Comparison of ENCODE assay signal across 18 mouse cellular contexts in genomic region chr9:114759886-114760285, GRCm38 (mm10). TPM values are rescaled to one million over a fixed set of nuclear protein-coding genes. Genes with fewer than 3 reads are reported as not detected.
A peak's percentile ranks its signal among the peaks of the same experiment; 100 is the strongest.
DNase-seq lines count a peak whose midpoint lies in the region; ATAC-seq and TF ChIP-seq lines count a peak whose summit lies in the region.
"Had no signal": no experiment of that assay in that cellular context is flagged by ENCODE, and none has a peak within 500 bp of the region (broad histone marks: within the 10 kb centered on the region; RNA-seq: fewer than 3 reads in every experiment).

No protein-coding gene starts in this region.

- 83% methylated on average over 4 of the region's 4 CpGs for WGBS in hindbrain, embryonic 11.5 days
- WGBS in hindbrain, embryonic 12.5 days = 65% methylated on average over 4 of the region's 4 CpGs
- 75% methylated on average over 4 of the region's 4 CpGs for WGBS in midbrain, embryonic 14.5 days
- 70% methylated on average over 4 of the region's 4 CpGs for WGBS in midbrain, postnatal 0 days

- H3K27me3 ChIP-seq in hindbrain, embryonic 11.5 days (ENCODE audit: control insufficient read depth, insufficient read depth, low read length) = no peaks in the 10 kb centered on the region
- no peaks in the 10 kb centered on the region for H3K27me3 ChIP-seq in hindbrain, embryonic 12.5 days
- H3K27me3 ChIP-seq in midbrain, embryonic 14.5 days (ENCODE audit: control insufficient read depth, insufficient read depth, low read length) = no peaks in the 10 kb centered on the region
- H3K27me3 ChIP-seq in midbrain, postnatal 0 days (ENCODE audit: insufficient read depth, low read length) = no peaks in the 10 kb centered on the region
- H3K27me3 ChIP-seq in CH12.LX (replicated peaks) = no peaks in the 10 kb centered on the region
- H3K27me3 ChIP-seq: heart, embryonic 13.5 days had no signal

- in situ Hi-C loops in CH12.LX (cut with MboI; ENCODE audit: low pct_ligation_motif_present, low pct_unique_long_range_greater_than_20kb, low sequenced_read_pairs) = loop anchor here (5.0 to 10.0 kb wide), 2 partner anchors 32 to 115 kb away; partner anchors contain the start of gene Cnot10

- H3K36me3 ChIP-seq in hindbrain, embryonic 11.5 days (ENCODE audit: control insufficient read depth, insufficient read depth, low read length) = no peaks in the 10 kb centered on the region
- H3K36me3 ChIP-seq in hindbrain, embryonic 12.5 days = 0 out of 2 replicates have a peak, but pooled peaks cover 4% of the 10 kb centered on the region
- 0 out of 2 replicates have a peak, but pooled peaks cover 3% of the 10 kb centered on the region for H3K36me3 ChIP-seq in midbrain, embryonic 14.5 days (ENCODE audit: control insufficient read depth, insufficient read depth, low read length)
- no peaks in the 10 kb centered on the region for H3K36me3 ChIP-seq in midbrain, postnatal 0 days (ENCODE audit: insufficient read depth, low read length)
- H3K36me3 ChIP-seq in CH12.LX (replicated peaks in 1 of 2; ENCODE audit: control insufficient read depth in 1 of 2, insufficient read depth in 1 of 2, low read length in 1 of 2) = peaks cover 21 to 47% of the 10 kb centered on the region in 2 experiments
- H3K36me3 ChIP-seq: hindbrain, embryonic 15.5 days had no signal

- H3K9ac ChIP-seq in hindbrain, embryonic 11.5 days (ENCODE audit: low read depth, low read length) = no peak overlapping the region
- H3K9ac ChIP-seq in hindbrain, embryonic 12.5 days = no peak overlapping the region
- no peak overlapping the region for H3K9ac ChIP-seq in midbrain, embryonic 14.5 days (replicated peaks; ENCODE audit: low read length)
- H3K9ac ChIP-seq in midbrain, postnatal 0 days (replicated peaks; ENCODE audit: low read length, poor library complexity, severe bottlenecking) = no peak overlapping the region
- H3K9ac ChIP-seq in CH12.LX (ENCODE audit: insufficient read depth, low read depth) = no peak overlapping the region
- H3K9ac ChIP-seq: heart, embryonic 13.5 days; hindbrain, embryonic 15.5 days had no signal

- TF ChIP-seq POLR2A in CH12.LX (IDR thresholded peaks at IDR 0.05; ENCODE audit: low read depth, low read length) = no peak

- H3K4me3 ChIP-seq in hindbrain, embryonic 11.5 days (ENCODE audit: low read depth, low read length) = no peak overlapping the region
- H3K4me3 ChIP-seq in hindbrain, embryonic 12.5 days = no peak overlapping the region
- H3K4me3 ChIP-seq in midbrain, embryonic 14.5 days (replicated peaks; ENCODE audit: low read depth, low read length) = no peak overlapping the region
- no peak overlapping the region for H3K4me3 ChIP-seq in midbrain, postnatal 0 days (ENCODE audit: low read depth, low read length)
- no peak overlapping the region for H3K4me3 ChIP-seq in CH12.LX (replicated peaks in 1 of 3; ENCODE audit: low read depth in 2 of 3, low read length in 2 of 3, poor library complexity in 1 of 3)
- H3K4me3 ChIP-seq: embryonic facial prominence, embryonic 10.5 days; heart, embryonic 13.5 days; hindbrain, embryonic 15.5 days had no signal

- no peak for TF ChIP-seq RAD21 in CH12.LX (IDR thresholded peaks at IDR 0.05; ENCODE audit: low read depth, low read length)

- no peak for DNase-seq in hindbrain, embryonic 11.5 days (ENCODE audit: low spot score)
- no peak for DNase-seq in midbrain, embryonic 14.5 days
- DNase-seq in midbrain, postnatal 0 days (ENCODE audit: low spot score) = no peak
- no peak for DNase-seq in CH12.LX (ENCODE audit: extremely low read depth)
- DNase-seq in Muller cell, postnatal 12 days (ENCODE audit: inconsistent ontology term) = peak; percentile 22
- DNase-seq in testis, postnatal 14 days (ENCODE audit: low spot score) = no peak
- DNase-seq in urinary bladder, postnatal 4 days (ENCODE audit: low spot score in 2 of 2) = no peak
- DNase-seq: adrenal gland, postnatal 10 days; cerebellum, adult 2 months; cerebellum, postnatal 10 days; gastrocnemius, postnatal 36 days; heart, adult 11 months; heart, postnatal 36 days had no signal

- ATAC-seq in hindbrain, embryonic 11.5 days (ENCODE audit: low FRiP score) = 0 out of 2 replicates have a peak, but pooled peaks have one; percentile 27
- no peak; the same call in 1 of the 2 replicates for ATAC-seq in hindbrain, embryonic 12.5 days (ENCODE audit: low FRiP score)
- ATAC-seq in midbrain, embryonic 14.5 days (ENCODE audit: low FRiP score, low TSS enrichment) = no peak
- no peak for ATAC-seq in midbrain, postnatal 0 days (ENCODE audit: low FRiP score)

- no peaks in the 10 kb centered on the region for H3K4me1 ChIP-seq in hindbrain, embryonic 11.5 days (replicated peaks; ENCODE audit: control insufficient read depth, insufficient read depth, low read length)
- no peaks in the 10 kb centered on the region for H3K4me1 ChIP-seq in hindbrain, embryonic 12.5 days
- no peaks in the 10 kb centered on the region for H3K4me1 ChIP-seq in midbrain, embryonic 14.5 days (ENCODE audit: control insufficient read depth, insufficient read depth, low read length)
- no peaks in the 10 kb centered on the region for H3K4me1 ChIP-seq in midbrain, postnatal 0 days (ENCODE audit: insufficient read depth, low read length)
- peaks cover 24 to 61% of the 10 kb centered on the region in 2 experiments for H3K4me1 ChIP-seq in CH12.LX (ENCODE audit: control insufficient read depth in 1 of 2, insufficient read depth in 2 of 2)
- H3K4me1 ChIP-seq: heart, embryonic 13.5 days; hindbrain, embryonic 15.5 days had no signal

- no peak overlapping the region for H3K27ac ChIP-seq in hindbrain, embryonic 11.5 days (ENCODE audit: low read depth, low read length)
- H3K27ac ChIP-seq in hindbrain, embryonic 12.5 days = no peak overlapping the region
- H3K27ac ChIP-seq in midbrain, embryonic 14.5 days (replicated peaks; ENCODE audit: low read depth, low read length) = 0 out of 2 replicates have a peak overlapping the region, but pooled peaks have one; percentile 1
- no peak overlapping the region for H3K27ac ChIP-seq in midbrain, postnatal 0 days (ENCODE audit: low read depth, low read length)
- H3K27ac ChIP-seq in CH12.LX (ENCODE audit: insufficient read depth, low read depth) = peak overlapping the region; percentile 74
- H3K27ac ChIP-seq: embryonic facial prominence, embryonic 10.5 days; heart, embryonic 13.5 days; hindbrain, embryonic 15.5 days had no signal

- dilution Hi-C loops in CH12.LX (cut with MboI; ENCODE audit: extremely low pct_ligation_motif_present, extremely low pct_unique_long_range_greater_than_20kb, low sequenced_read_pairs) = no loop called here

- TF ChIP-seq EP300 in CH12.LX (IDR thresholded peaks at IDR 0.05; ENCODE audit: low read length) = no peak

- H3K9me3 ChIP-seq in hindbrain, embryonic 11.5 days (ENCODE audit: control insufficient read depth, low read length) = no peaks in the 10 kb centered on the region
- no peaks in the 10 kb centered on the region for H3K9me3 ChIP-seq in hindbrain, embryonic 12.5 days (replicated peaks)
- no peaks in the 10 kb centered on the region for H3K9me3 ChIP-seq in midbrain, embryonic 14.5 days (ENCODE audit: control insufficient read depth, low read length)
- H3K9me3 ChIP-seq in midbrain, postnatal 0 days (ENCODE audit: low read length) = no peaks in the 10 kb centered on the region
- no peaks in the 10 kb centered on the region for H3K9me3 ChIP-seq in CH12.LX (replicated peaks; ENCODE audit: low read length)
- H3K9me3 ChIP-seq: embryonic facial prominence, embryonic 10.5 days; G1E; heart, embryonic 13.5 days; hindbrain, embryonic 15.5 days had no signal

- H3K79me2 ChIP-seq in CH12.LX (replicated peaks; ENCODE audit: control insufficient read depth, extremely low read depth, insufficient read depth, poor library complexity, severe bottlenecking) = no peaks in the 10 kb centered on the region; the same call in 1 of the 2 replicates

- TF ChIP-seq CTCF in midbrain, postnatal 0 days (IDR thresholded peaks at IDR 0.05) = no peak
- no peak for TF ChIP-seq CTCF in CH12.LX (conservative IDR thresholded peaks at IDR 0.05 in 1 of 2, IDR thresholded peaks at IDR 0.05 in 1 of 2; ENCODE audit: low read depth in 2 of 2, low read length in 2 of 2)

- H3K4me2 ChIP-seq in hindbrain, embryonic 11.5 days (replicated peaks; ENCODE audit: low read depth, low read length) = no peak overlapping the region
- H3K4me2 ChIP-seq in hindbrain, embryonic 12.5 days (replicated peaks) = no peak overlapping the region
- H3K4me2 ChIP-seq in midbrain, embryonic 14.5 days (ENCODE audit: low read length) = no peak overlapping the region
- no peak overlapping the region for H3K4me2 ChIP-seq in midbrain, postnatal 0 days (ENCODE audit: low read depth, low read length, poor library complexity, severe bottlenecking)
- no peak overlapping the region for H3K4me2 ChIP-seq in CH12.LX (ENCODE audit: insufficient read depth, low read depth, poor library complexity, severe bottlenecking)
- H3K4me2 ChIP-seq: heart, embryonic 13.5 days; hindbrain, embryonic 15.5 days had no signal

TF ChIP-seq in CH12.LX, 34 proteins besides CTCF, POLR2A, EP300 and RAD21 (continues in another document):
- TF ChIP-seq ELF1 (IDR thresholded peaks at IDR 0.05; ENCODE audit: low read depth, low read length) (no peak), USF1 (IDR thresholded peaks at IDR 0.05; ENCODE audit: low read depth, low read length) (no peak), PAX5 (IDR thresholded peaks at IDR 0.05; ENCODE audit: low read length) (no peak), KAT2A (IDR thresholded peaks at IDR 0.05; ENCODE audit: insufficient replicate concordance, low read length) (no peak), TBP (conservative IDR thresholded peaks at IDR 0.05; ENCODE audit: low read depth, low read length) (no peak)

RNA-seq across cellular contexts. Expression of gene Cmtm7, which starts 21.8 kb away (rescaled TPM):
- 66.1 and 77.8 TPM in 2 replicates for polyA plus RNA-seq in hindbrain, embryonic 11.5 days (2014; fragmentation: Nextera tagmentation; extraction: Ambion mirVana)
- 43.9 and 50.9 TPM in 2 replicates for polyA plus RNA-seq in hindbrain, embryonic 12.5 days (2016; fragmentation: Nextera tagmentation; extraction: Ambion mirVana)
- polyA plus RNA-seq in midbrain, embryonic 14.5 days (2014; fragmentation: Nextera tagmentation; extraction: Ambion mirVana) = 4.9 and 14.4 TPM in 2 replicates
- 13.7 and 15.6 TPM in 2 replicates for total RNA-seq in midbrain, postnatal 0 days (2014; rRNA removed)
- polyA plus RNA-seq in midbrain, postnatal 0 days (2015; fragmentation: Nextera tagmentation; extraction: Ambion mirVana) = 8.0 and 9.1 TPM in 2 replicates
- total RNA-seq in CH12.LX (2012; rRNA removed) = 73.1 and 80.8 TPM in 2 replicates
- total RNA-seq in CH12.LX (2014; rRNA removed) = 37.6 and 46.0 TPM in 2 replicates
- polyA plus RNA-seq in CH12.LX (2012; ENCODE audit: insufficient read length, low read depth) = 38.2 and 45.5 TPM in 2 replicates

RNA-seq across cellular contexts. Expression of gene Cmtm6, which starts 29.0 kb away (rescaled TPM):
- polyA plus RNA-seq in hindbrain, embryonic 11.5 days (2014; fragmentation: Nextera tagmentation; extraction: Ambion mirVana) = 22.7 and 26.6 TPM in 2 replicates
- polyA plus RNA-seq in hindbrain, embryonic 12.5 days (2016; fragmentation: Nextera tagmentation; extraction: Ambion mirVana) = 25.8 and 26.0 TPM in 2 replicates
- polyA plus RNA-seq in midbrain, embryonic 14.5 days (2014; fragmentation: Nextera tagmentation; extraction: Ambion mirVana) = 13.8 and 19.2 TPM in 2 replicates
- 19.3 and 20.0 TPM in 2 replicates for total RNA-seq in midbrain, postnatal 0 days (2014; rRNA removed)
- 19.2 and 21.5 TPM in 2 replicates for polyA plus RNA-seq in midbrain, postnatal 0 days (2015; fragmentation: Nextera tagmentation; extraction: Ambion mirVana)
- 30.1 and 31.9 TPM in 2 replicates for total RNA-seq in CH12.LX (2012; rRNA removed)
- 39.2 and 39.5 TPM in 2 replicates for total RNA-seq in CH12.LX (2014; rRNA removed)
- 38.0 and 38.5 TPM in 2 replicates for polyA plus RNA-seq in CH12.LX (2012; ENCODE audit: insufficient read length, low read depth)

Comparison
In these comparisons a context has a peak if more than half of its experiments do, and no peak if none do; other contexts are left out.
1. H3K27ac ChIP-seq: peak in midbrain, embryonic 14.5 days (single experiment) and CH12.LX (single experiment); none in hindbrain, embryonic 11.5 days (single experiment), hindbrain, embryonic 12.5 days (single experiment) and midbrain, postnatal 0 days (single experiment).